Mouse (Mus musculus) monocyte, adult 59 days (primary cell): ENCODE results near the gene Olfr556. TPM values are rescaled to one million over a fixed set of nuclear protein-coding genes. Genes with fewer than 3 reads are reported as not detected.

Experiments used
- total RNA-seq, 2 experiments: library from RNA; stranded (reverse); gene quantifications; one replicate each; pipeline ENCODE4 v1.2.4; 2023

The Olfr556 gene
- not detected for total RNA-seq

GRCm38 (mm10) chr7:102664599-102664998 lies at the start of gene Olfr556:
TSS of gene Olfr556 (plus strand) at chr7:102664899.

GRCm38 (mm10) chr7:102618118-102618517 lies 46.6 kb upstream of the Olfr556 start, which contains the start of gene Olfr553:
TSS of gene Olfr553 (minus strand) at chr7:102618218.

GRCm38 (mm10) chr7:102638132-102638531 lies 26.6 kb upstream of the Olfr556 start, which contains the start of gene Olfr554:
TSS of gene Olfr554 (plus strand) at chr7:102638432.

GRCm38 (mm10) chr7:102658523-102658922 lies 6.2 kb upstream of the Olfr556 start, which contains the start of gene Olfr555:
TSS of gene Olfr555 (plus strand) at chr7:102658823.

GRCm38 (mm10) chr7:102686944-102687501 lies 22.3 kb downstream of the Olfr556 start, which contains the start of gene Trim68:
TSS of gene Trim68 (minus strand) at chr7:102687327.

GRCm38 (mm10) chr7:102695358-102696125 lies 30.8 kb downstream of the Olfr556 start, which contains the start of gene Olfr557:
TSS of gene Olfr557 (plus strand) at chr7:102695910.

GRCm38 (mm10) chr7:102701915-102702314 lies 37.2 kb downstream of the Olfr556 start, which contains the start of gene Olfr558:
TSS of gene Olfr558 (plus strand) at chr7:102702215.

GRCm38 (mm10) chr7:102718970-102719369 lies 54.3 kb downstream of the Olfr556 start, which contains the start of gene Olfr33:
TSS of gene Olfr33 (minus strand) at chr7:102719070.

Other genes with a start within 250 kb of the Olfr556 start
- gene Rrm1, start 223.2 kb upstream of the Olfr556 start, total RNA-seq: 10 to 100 TPM; 12.5 to 12.7 TPM
- gene Olfr543, start 183.2 kb upstream of the Olfr556 start, total RNA-seq: not detected
- gene Olfr544, start 176.6 kb upstream of the Olfr556 start, total RNA-seq: not detected
- gene Olfr545, start 165.3 kb upstream of the Olfr556 start, total RNA-seq: not detected
- gene Olfr547, start 130.2 kb upstream of the Olfr556 start, total RNA-seq: not detected
- not detected for gene Olfr548-ps1, start 124.0 kb upstream of the Olfr556 start, total RNA-seq
- not detected for gene Olfr549, start 115.0 kb upstream of the Olfr556 start, total RNA-seq
- gene Trim21, start 99.4 kb upstream of the Olfr556 start, total RNA-seq: 10 to 100 TPM; 19.9 to 20.8 TPM
- gene Olfr550, start 93.5 kb upstream of the Olfr556 start, total RNA-seq: not detected
- not detected for gene Olfr551, start 73.0 kb upstream of the Olfr556 start, total RNA-seq
- not detected for gene Olfr552, start 67.1 kb upstream of the Olfr556 start, total RNA-seq
- gene Olfr553, start 46.7 kb upstream of the Olfr556 start, total RNA-seq: not detected
- not detected for gene Olfr554, start 26.5 kb upstream of the Olfr556 start, total RNA-seq
- not detected for gene Olfr555, start 6.1 kb upstream of the Olfr556 start, total RNA-seq
- gene Trim68, start 22.4 kb downstream of the Olfr556 start, total RNA-seq: 1 to 10 TPM; 3.9 to 5.2 TPM
- not detected for gene Olfr557, start 31.0 kb downstream of the Olfr556 start, total RNA-seq
- not detected for gene Olfr558, start 37.3 kb downstream of the Olfr556 start, total RNA-seq
- gene Olfr33, start 54.2 kb downstream of the Olfr556 start, total RNA-seq: not detected
- gene Olfr559, start 62.6 kb downstream of the Olfr556 start, total RNA-seq: not detected
- gene Olfr560, start 94.5 kb downstream of the Olfr556 start, total RNA-seq: not detected
- gene Olfr78, start 94.6 kb downstream of the Olfr556 start, total RNA-seq: not detected
- gene Olfr561, start 106.3 kb downstream of the Olfr556 start, total RNA-seq: not detected
- gene Olfr564, start 138.6 kb downstream of the Olfr556 start, total RNA-seq: not detected
- not detected for gene Olfr566, start 193.9 kb downstream of the Olfr556 start, total RNA-seq
- not detected for gene Olfr568, start 212.2 kb downstream of the Olfr556 start, total RNA-seq
- gene Olfr569, start 226.0 kb downstream of the Olfr556 start, total RNA-seq: not detected
- not detected for gene Olfr570, start 229.7 kb downstream of the Olfr556 start, total RNA-seq